Mouse (Mus musculus): Measurements from ENCODE around the gene Fam89a.

- TF ChIP-seq CTCF (conservative IDR thresholded peaks at IDR 0.05; ENCODE audit: low read length) (no peak), POU5F1 (IDR thresholded peaks at IDR 0.05; ENCODE audit: borderline replicate concordance, low read length) (no peak)
Measured at GRCm38 (mm10) chr8:124763061-124763460, 11.4 kb upstream of the Fam89a start.

Measured in E14TG2a.4 (cell line).